Mouse (Mus musculus): ENCODE results near the gene Ccdc69. TPM values are rescaled to one million over a fixed set of nuclear protein-coding genes. Genes with fewer than 3 reads are reported as not detected.

The Ccdc69 gene
- not detected for polyA plus RNA-seq (2012; fragmentation: generic; extraction: Trizol)

DNA sequence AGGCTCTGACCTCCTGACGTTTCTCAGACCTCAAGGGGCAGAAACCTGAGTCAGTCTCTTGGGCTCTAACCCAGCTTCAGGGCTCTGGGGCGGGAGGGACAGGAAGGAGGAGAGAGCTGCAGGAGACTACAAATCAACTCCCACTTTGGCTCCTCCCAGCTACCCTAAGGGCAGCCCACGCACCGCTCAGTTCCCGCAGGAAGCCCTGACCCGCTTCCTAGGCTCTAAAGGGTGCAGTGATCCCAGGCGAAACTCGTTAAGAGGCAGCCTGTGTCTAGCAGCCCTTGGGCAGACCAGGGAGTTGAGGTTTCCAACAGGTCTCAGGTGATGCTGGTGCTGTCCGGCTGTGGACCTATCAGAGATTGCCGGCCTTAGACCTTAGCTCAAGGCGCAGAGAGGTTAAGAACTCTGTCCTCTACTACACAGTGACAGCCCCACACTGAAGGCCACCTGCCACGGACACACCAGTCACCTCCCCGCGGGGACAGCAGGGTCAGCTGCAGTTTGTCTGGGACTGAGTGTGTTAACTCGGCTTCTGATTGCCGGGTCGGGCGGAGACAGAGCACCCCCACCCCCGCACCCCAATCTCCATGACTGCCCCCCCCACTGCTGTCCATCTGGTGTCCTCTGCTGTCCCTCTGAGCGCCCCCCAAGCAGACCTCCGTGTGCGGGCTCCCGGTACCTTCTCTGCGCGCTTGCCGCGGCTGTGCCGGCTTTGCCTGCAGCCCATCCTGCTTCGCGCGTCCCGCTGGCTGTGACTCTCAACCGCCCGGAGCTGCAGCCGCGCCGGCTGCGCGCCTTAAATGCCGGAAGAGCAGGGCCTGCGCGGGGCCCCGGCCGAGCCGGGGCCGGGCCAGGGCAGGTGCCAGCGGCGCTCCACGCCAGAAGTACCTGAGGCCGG lies at the start of gene Ccdc69:
Gene Ccdc69 (minus strand): TSS at position 801 of the 901 bp plus-strand sequence.

DNA sequence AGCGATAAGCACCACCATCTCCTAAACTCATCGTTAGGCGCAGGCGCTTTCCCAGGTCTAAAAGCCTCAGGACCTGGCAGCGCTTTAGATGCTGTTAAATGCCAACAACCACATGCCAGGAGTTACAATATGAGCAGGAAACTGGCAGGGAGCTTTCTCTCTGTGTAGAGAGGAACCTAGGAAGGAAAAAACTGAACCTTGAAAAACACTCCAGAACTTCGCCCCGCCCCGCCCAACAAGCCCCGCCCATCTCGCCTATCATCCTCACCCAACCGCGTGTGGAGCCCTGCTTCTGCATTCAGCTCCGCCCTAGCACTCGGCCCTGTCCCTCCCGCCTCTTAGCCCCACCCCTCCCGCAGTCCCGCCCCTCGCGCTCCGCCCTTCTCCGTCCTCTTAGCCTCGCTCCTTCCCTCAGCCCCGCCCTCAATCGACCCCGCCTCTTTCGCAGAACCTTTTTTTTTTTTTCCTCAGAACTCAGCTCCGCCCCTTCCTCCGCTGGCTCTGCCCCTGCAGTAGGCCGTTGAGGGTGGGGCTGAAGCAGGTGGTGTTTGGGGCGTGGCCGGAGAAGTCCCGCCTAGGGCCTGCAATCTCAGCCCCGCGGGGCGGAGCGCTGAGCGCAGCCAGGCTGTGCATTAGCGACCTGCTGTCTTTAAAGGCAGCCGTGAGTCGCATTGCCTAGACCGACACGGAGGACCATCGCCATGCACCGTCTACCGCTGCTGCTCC lies 19.7 kb upstream of the Ccdc69 start, which contains the start of gene Gm2a:
Gene Gm2a (plus strand): TSS at position 653 of the 726 bp plus-strand sequence.

DNA sequence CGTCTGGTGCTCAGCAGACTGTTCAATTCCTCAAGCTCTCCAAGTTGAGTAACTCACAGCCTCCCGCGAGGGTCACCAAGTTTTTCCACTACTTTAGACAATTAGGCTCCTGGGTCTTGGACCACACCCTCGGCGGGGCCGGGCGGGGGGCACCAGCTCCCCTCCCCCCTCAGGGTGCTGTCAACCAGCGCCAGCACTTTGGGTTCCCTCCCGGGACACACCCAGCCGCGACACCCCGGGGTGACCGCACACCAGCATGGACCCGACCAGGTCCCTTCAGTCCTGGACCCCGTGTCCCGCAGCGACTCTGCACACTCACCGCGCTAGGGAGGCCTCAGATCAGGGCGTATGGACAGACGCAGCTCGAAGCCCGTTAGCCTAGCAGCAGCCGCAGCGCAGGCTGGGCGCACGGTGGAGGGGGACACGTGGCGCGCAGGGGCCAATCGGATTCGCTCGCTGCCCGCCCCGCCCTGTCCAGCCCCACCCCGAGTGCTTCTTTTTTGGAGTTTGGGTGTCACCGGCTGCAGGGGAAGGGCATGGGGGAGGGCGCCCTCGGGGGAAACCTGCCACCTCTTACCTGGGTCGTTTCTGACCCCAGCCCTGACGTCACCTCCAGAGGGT lies 44.8 kb downstream of the Ccdc69 start, which contains the start of gene Anxa6:
Gene Anxa6 (minus strand): TSS at position 406 of the 621 bp plus-strand sequence.

Other genes starting within 250 kb of the Ccdc69 start
- gene Lyrm7, start 217.2 kb downstream of the Ccdc69 start, polyA plus RNA-seq (2012; fragmentation: generic; extraction: Trizol), result 1 to 10 TPM in 1 of 2 experiments, under 1 TPM in 1; 0.13 to 1.8 TPM
- gene Hint1, start 211.7 kb downstream of the Ccdc69 start, polyA plus RNA-seq (2012; fragmentation: generic; extraction: Trizol), result 1,000 to 10,000 TPM; 1,198 to 1,532 TPM
- under 1 TPM; 0.04 to 0.30 TPM for gene Gpx3, start 175.7 kb downstream of the Ccdc69 start, polyA plus RNA-seq (2012; fragmentation: generic; extraction: Trizol)
- 10 to 100 TPM; 24.6 to 84.0 TPM for gene Tnip1, start 115.2 kb downstream of the Ccdc69 start, polyA plus RNA-seq (2012; fragmentation: generic; extraction: Trizol)
- 100 to 1,000 TPM; 161 to 416 TPM for gene Anxa6, start 44.7 kb downstream of the Ccdc69 start, polyA plus RNA-seq (2012; fragmentation: generic; extraction: Trizol)
- gene Gm2a, start 20.0 kb upstream of the Ccdc69 start, polyA plus RNA-seq (2012; fragmentation: generic; extraction: Trizol), result 10 to 100 TPM in 1 of 2 experiments, 1 to 10 TPM in 1; 1.3 to 10.1 TPM
- under 1 TPM in 1 of 2 experiments, not detected in 1; 0.05 TPM for gene Slc36a3, start 73.6 kb upstream of the Ccdc69 start, polyA plus RNA-seq (2012; fragmentation: generic; extraction: Trizol)
- under 1 TPM in 1 of 2 experiments, not detected in 1; 0.02 TPM for gene Slc36a2, start 106.9 kb upstream of the Ccdc69 start, polyA plus RNA-seq (2012; fragmentation: generic; extraction: Trizol)
- 1 to 10 TPM; 1.4 to 6.2 TPM for gene Slc36a1, start 126.2 kb upstream of the Ccdc69 start, polyA plus RNA-seq (2012; fragmentation: generic; extraction: Trizol)